Mouse (Mus musculus): ENCODE results near the gene Gm9821.

The Gm9821 gene

GRCm38 (mm10) chr2:91984906-91985525 is 39.5 kb downstream of the Gm9821 start:
- H3K36me3 ChIP-seq (ENCODE audit: control insufficient read depth, insufficient read depth, low read length, poor library complexity, severe bottlenecking): no peaks in the 10 kb centered on the region
- H3K27me3 ChIP-seq (ENCODE audit: control insufficient read depth, insufficient read depth, low read length, poor library complexity, severe bottlenecking): no peaks in the 10 kb centered on the region
- DNase-seq (ENCODE audit: low read depth, low spot score): no peak

- Histone ChIP-seq H3K27me3 (ENCODE audit: control insufficient read depth, insufficient read depth, low read length, poor library complexity, severe bottlenecking) (no peaks in the 10 kb centered on the region), H3K36me3 (ENCODE audit: control insufficient read depth, insufficient read depth, low read length, poor library complexity, severe bottlenecking) (no peaks in the 10 kb centered on the region)
- peak; percentile 62 for DNase-seq (ENCODE audit: low read depth, low spot score)
Observed at GRCm38 (mm10) chr2:91986071-91986470, 40.6 kb downstream of the Gm9821 start.

- Histone ChIP-seq H3K36me3 (ENCODE audit: control insufficient read depth, insufficient read depth, low read length, poor library complexity, severe bottlenecking) (no peaks in the 10 kb centered on the region), H3K27me3 (ENCODE audit: control insufficient read depth, insufficient read depth, low read length, poor library complexity, severe bottlenecking) (no peaks in the 10 kb centered on the region)
- peak; percentile 88 for DNase-seq (ENCODE audit: low read depth, low spot score)
Observed at GRCm38 (mm10) chr2:91987542-91987941, 42.0 kb downstream of the Gm9821 start.

GRCm38 (mm10) chr2:91989750-91990149 is 44.2 kb downstream of the Gm9821 start:
- Histone ChIP-seq H3K27me3 (ENCODE audit: control insufficient read depth, insufficient read depth, low read length, poor library complexity, severe bottlenecking) (no peaks in the 10 kb centered on the region), H3K36me3 (ENCODE audit: control insufficient read depth, insufficient read depth, low read length, poor library complexity, severe bottlenecking) (no peaks in the 10 kb centered on the region)
- DNase-seq (ENCODE audit: low read depth, low spot score): no peak

GRCm38 (mm10) chr2:91993409-91993808 is 47.9 kb downstream of the Gm9821 start:
- no peak for DNase-seq (ENCODE audit: low read depth, low spot score)
- no peaks in the 10 kb centered on the region for H3K36me3 ChIP-seq (ENCODE audit: control insufficient read depth, insufficient read depth, low read length, poor library complexity, severe bottlenecking)

GRCm38 (mm10) chr2:91996006-91996405 is 50.5 kb downstream of the Gm9821 start:
- H3K36me3 ChIP-seq (ENCODE audit: control insufficient read depth, insufficient read depth, low read length, poor library complexity, severe bottlenecking): no peaks in the 10 kb centered on the region
- no peaks in the 10 kb centered on the region for H3K27me3 ChIP-seq (ENCODE audit: control insufficient read depth, insufficient read depth, low read length, poor library complexity, severe bottlenecking)
- no peak for DNase-seq (ENCODE audit: low read depth, low spot score)

More at GRCm38 (mm10) chr2:91993409-91993808, 47.9 kb downstream of the Gm9821 start:
- no peaks in the 10 kb centered on the region for H3K27me3 ChIP-seq (ENCODE audit: control insufficient read depth, insufficient read depth, low read length, poor library complexity, severe bottlenecking)

All from splenic B cell, adult 2 months (primary cell).